Mouse (Mus musculus): Measurements from ENCODE around the gene Usp5. TPM values are rescaled to one million over a fixed set of nuclear protein-coding genes. Genes with fewer than 3 reads are reported as not detected.

Usp5 gene
- polyA plus RNA-seq, 1 experiment from 2014 or later: 163 TPM

GRCm38 (mm10) chr6:124779222-124779983, 49.9 kb downstream of the Usp5 start, which contains the start of gene Lrrc23:
Gene Lrrc23, minus strand, starts transcription at chr6:124779727.
- WGBS: 3% methylated on average over 23 of the region's 23 CpGs
- H3K36me3 ChIP-seq: no peaks in the 10 kb centered on the region
- peak within 1 kb of the TSS; percentile 69 for H3K4me2 ChIP-seq
- ATAC-seq (ENCODE audit: insufficient number of reproducible peaks, insufficient read depth, low FRiP score, low TSS enrichment, low read depth): peak; percentile 46; the same call in 1 of the 2 replicates
- H3K9me3 ChIP-seq: no peaks in the 10 kb centered on the region
- peak within 1 kb of the TSS; percentile 40 for H3K4me3 ChIP-seq
- H3K27ac ChIP-seq: peak within 1 kb of the TSS; percentile 28; the same call in 1 of the 2 replicates
- peaks cover 23% of the 10 kb centered on the region for H3K4me1 ChIP-seq
- peaks cover 14% of the 10 kb centered on the region for H3K27me3 ChIP-seq
- H3K9ac ChIP-seq: peak within 1 kb of the TSS; percentile 58

DNA sequence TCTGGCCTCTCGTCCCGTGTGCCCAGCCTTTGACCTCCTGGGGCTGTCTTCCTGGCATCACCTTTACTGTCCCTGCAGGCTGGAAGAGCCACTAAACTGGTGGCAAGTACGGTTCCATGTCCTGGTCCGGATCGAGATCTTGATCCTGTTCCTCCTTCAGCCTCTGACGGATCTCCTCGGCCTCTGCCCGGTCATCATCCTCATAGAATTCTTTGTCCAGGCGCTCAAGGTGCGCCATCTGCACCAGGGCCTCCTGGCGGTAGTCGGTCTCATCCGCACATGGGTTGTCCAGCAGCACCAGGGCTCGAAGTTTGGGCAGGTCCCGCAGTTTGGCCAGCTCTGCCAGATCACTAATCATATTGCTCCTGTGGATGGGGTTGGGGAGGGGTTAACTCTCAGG, 58.8 kb downstream of the Usp5 start:
- Histone ChIP-seq H3K36me3 (0 out of 2 replicates have a peak, but pooled peaks cover 4% of the 10 kb centered on the region), H3K9ac (no peak overlapping the region), H3K4me2 (no peak overlapping the region), H3K9me3 (no peaks in the 10 kb centered on the region), H3K4me3 (no peak overlapping the region), H3K27me3 (peaks cover 16% of the 10 kb centered on the region), H3K4me1 (peaks cover 30% of the 10 kb centered on the region), H3K27ac (no peak overlapping the region)
- 90% methylated on average over 15 of the region's 15 CpGs for WGBS
- no peak for ATAC-seq (ENCODE audit: insufficient number of reproducible peaks, insufficient read depth, low FRiP score, low TSS enrichment, low read depth)

DNA sequence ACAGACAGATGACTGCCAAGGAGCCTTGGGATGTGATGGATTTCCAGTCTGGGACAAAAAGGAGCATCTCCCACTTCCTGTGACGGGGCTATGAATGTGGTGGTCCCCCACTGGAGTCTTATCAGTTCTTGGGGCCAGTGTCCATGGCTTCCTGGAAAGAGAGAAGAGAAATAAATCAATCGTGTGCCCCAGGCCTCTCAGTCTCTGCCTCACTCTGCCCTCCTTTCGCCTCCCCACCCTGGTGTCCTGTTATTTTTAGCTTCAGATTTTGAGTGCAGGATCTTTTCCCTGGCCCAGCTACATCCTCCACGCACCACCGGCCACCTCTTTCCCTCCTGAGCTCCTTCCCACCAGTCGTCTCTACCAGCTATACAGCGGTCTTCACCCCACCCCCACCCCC, 59.3 kb downstream of the Usp5 start:
- Histone ChIP-seq H3K4me2 (peak overlapping the region; percentile 92), H3K4me1 (peaks cover 30% of the 10 kb centered on the region), H3K9me3 (no peaks in the 10 kb centered on the region), H3K36me3 (0 out of 2 replicates have a peak, but pooled peaks cover 4% of the 10 kb centered on the region), H3K4me3 (peak overlapping the region; percentile 61), H3K9ac (peak overlapping the region; percentile 77), H3K27ac (no peak overlapping the region), H3K27me3 (peaks cover 16% of the 10 kb centered on the region)
- WGBS: 60% methylated on average over 7 of the region's 7 CpGs
- ATAC-seq (ENCODE audit: insufficient number of reproducible peaks, insufficient read depth, low FRiP score, low TSS enrichment, low read depth): no peak

- Histone ChIP-seq H3K4me1 (peaks cover 30% of the 10 kb centered on the region), H3K9ac (peak within 1 kb of the TSS; percentile 77), H3K9me3 (no peaks in the 10 kb centered on the region), H3K4me2 (peak within 1 kb of the TSS; percentile 92), H3K27ac (no peak within 1 kb of the TSS), H3K36me3 (0 out of 2 replicates have a peak, but pooled peaks cover 4% of the 10 kb centered on the region), H3K27me3 (peaks cover 16% of the 10 kb centered on the region), H3K4me3 (peak within 1 kb of the TSS; percentile 61)
- ATAC-seq (ENCODE audit: insufficient number of reproducible peaks, insufficient read depth, low FRiP score, low TSS enrichment, low read depth): peak; percentile 67; the same call in 1 of the 2 replicates
- under 1% methylated on average over 53 of the region's 54 CpGs for WGBS
Measured at GRCm38 (mm10) chr6:124769101-124769765, 60.1 kb downstream of the Usp5 start, which contains the start of gene Eno2. Gene Eno2, minus strand, starts transcription at chr6:124769673.

DNA sequence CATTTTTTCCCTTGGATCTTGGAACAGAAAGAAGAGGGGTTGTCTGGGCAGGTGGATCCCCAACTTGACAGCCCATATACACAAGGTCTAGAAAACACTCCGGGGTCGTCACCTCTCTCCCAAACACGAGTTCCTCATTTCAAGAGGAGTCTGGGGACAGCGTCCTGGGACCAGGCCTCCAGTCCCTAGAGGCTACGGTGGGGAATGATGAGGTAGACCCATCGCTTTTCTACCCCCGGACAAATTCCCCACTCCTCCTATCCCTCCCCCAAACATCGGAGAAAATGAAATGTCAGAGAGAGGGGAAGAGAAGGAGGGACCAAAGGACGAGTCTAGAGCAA, 60.6 kb downstream of the Usp5 start:
- H3K27me3 ChIP-seq: peaks cover 16% of the 10 kb centered on the region
- no peaks in the 10 kb centered on the region for H3K9me3 ChIP-seq
- peak overlapping the region; percentile 61 for H3K4me3 ChIP-seq
- no peak overlapping the region for H3K27ac ChIP-seq
- H3K4me1 ChIP-seq: peaks cover 30% of the 10 kb centered on the region
- ATAC-seq (ENCODE audit: insufficient number of reproducible peaks, insufficient read depth, low FRiP score, low TSS enrichment, low read depth): no peak
- WGBS: 4% methylated on average over 9 of the region's 9 CpGs
- peak overlapping the region; percentile 77 for H3K9ac ChIP-seq
- H3K4me2 ChIP-seq: peak overlapping the region; percentile 92
- 0 out of 2 replicates have a peak, but pooled peaks cover 4% of the 10 kb centered on the region for H3K36me3 ChIP-seq

- Histone ChIP-seq H3K27ac (no peak overlapping the region), H3K27me3 (peaks cover 16% of the 10 kb centered on the region), H3K9me3 (no peaks in the 10 kb centered on the region), H3K4me1 (peaks cover 30% of the 10 kb centered on the region), H3K36me3 (0 out of 2 replicates have a peak, but pooled peaks cover 4% of the 10 kb centered on the region), H3K9ac (peak overlapping the region; percentile 77), H3K4me2 (peak overlapping the region; percentile 92), H3K4me3 (peak overlapping the region; percentile 61)
- ATAC-seq (ENCODE audit: insufficient number of reproducible peaks, insufficient read depth, low FRiP score, low TSS enrichment, low read depth): no peak
- 22% methylated on average over 19 of the region's 19 CpGs for WGBS
Measured at GRCm38 (mm10) chr6:124767920-124768703, 61.2 kb downstream of the Usp5 start.

GRCm38 (mm10) chr6:124767536-124767919, 61.8 kb downstream of the Usp5 start:
- Histone ChIP-seq H3K36me3 (0 out of 2 replicates have a peak, but pooled peaks cover 4% of the 10 kb centered on the region), H3K27me3 (peaks cover 16% of the 10 kb centered on the region), H3K27ac (no peak overlapping the region), H3K4me3 (no peak overlapping the region; the same call in 1 of the 2 replicates), H3K4me1 (peaks cover 30% of the 10 kb centered on the region), H3K9me3 (no peaks in the 10 kb centered on the region), H3K9ac (peak overlapping the region; percentile 36; the same call in 1 of the 2 replicates), H3K4me2 (peak overlapping the region; percentile 92)
- WGBS: 33% methylated on average over 4 of the region's 4 CpGs
- no peak for ATAC-seq (ENCODE audit: insufficient number of reproducible peaks, insufficient read depth, low FRiP score, low TSS enrichment, low read depth)

DNA sequence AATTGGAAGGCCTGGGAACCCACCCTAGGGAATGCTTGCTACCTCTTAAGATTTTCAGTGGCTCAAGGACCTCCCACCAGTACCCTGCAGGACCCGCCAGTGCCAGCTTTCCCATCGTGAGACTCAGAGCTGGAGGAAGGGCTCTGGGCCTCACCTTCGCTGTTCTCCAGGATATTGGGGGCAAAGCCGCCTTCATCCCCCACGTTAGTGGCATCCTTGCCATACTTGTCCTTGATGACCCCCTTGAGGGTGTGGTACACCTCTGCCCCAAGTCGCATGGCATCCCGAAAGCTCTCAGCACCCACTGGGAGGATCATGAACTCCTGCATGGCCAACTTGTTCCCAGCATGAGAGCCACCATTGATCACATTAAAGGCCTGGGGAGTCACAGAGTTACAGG, 63.3 kb downstream of the Usp5 start:
- Histone ChIP-seq H3K27me3 (peaks cover 16% of the 10 kb centered on the region), H3K4me3 (no peak overlapping the region), H3K4me1 (peaks cover 30% of the 10 kb centered on the region), H3K9me3 (no peaks in the 10 kb centered on the region), H3K4me2 (no peak overlapping the region), H3K9ac (no peak overlapping the region), H3K36me3 (0 out of 2 replicates have a peak, but pooled peaks cover 4% of the 10 kb centered on the region), H3K27ac (no peak overlapping the region)
- ATAC-seq (ENCODE audit: insufficient number of reproducible peaks, insufficient read depth, low FRiP score, low TSS enrichment, low read depth): no peak
- 77% methylated on average over 7 of the region's 7 CpGs for WGBS

Other genes with a start within 250 kb of the Usp5 start
- gene C1s2, start 193.4 kb downstream of the Usp5 start, polyA plus RNA-seq (2015; fragmentation: Nextera tagmentation; extraction: Ambion mirVana): not detected in 2 replicates
- 52.0 and 59.3 TPM in 2 replicates for gene Lpcat3, start 166.5 kb downstream of the Usp5 start, polyA plus RNA-seq (2015; fragmentation: Nextera tagmentation; extraction: Ambion mirVana)
- gene Emg1, start 117.3 kb downstream of the Usp5 start, polyA plus RNA-seq (2015; fragmentation: Nextera tagmentation; extraction: Ambion mirVana): 199 and 214 TPM in 2 replicates
- 337 and 351 TPM in 2 replicates for gene Phb2, start 117.1 kb downstream of the Usp5 start, polyA plus RNA-seq (2015; fragmentation: Nextera tagmentation; extraction: Ambion mirVana)
- gene Ptpn6, start 90.8 kb downstream of the Usp5 start, polyA plus RNA-seq (2015; fragmentation: Nextera tagmentation; extraction: Ambion mirVana): 9.2 and 13.9 TPM in 2 replicates
- gene Grcc10, start 88.1 kb downstream of the Usp5 start, polyA plus RNA-seq (2015; fragmentation: Nextera tagmentation; extraction: Ambion mirVana): 487 and 605 TPM in 2 replicates
- gene Gm45234, start 73.5 kb downstream of the Usp5 start, polyA plus RNA-seq (2015; fragmentation: Nextera tagmentation; extraction: Ambion mirVana): 0.33 TPM in 1 of 2 replicates, not detected in the other
- 22.1 and 22.2 TPM in 2 replicates for gene Atn1, start 73.0 kb downstream of the Usp5 start, polyA plus RNA-seq (2015; fragmentation: Nextera tagmentation; extraction: Ambion mirVana)
- 10.7 and 10.9 TPM in 2 replicates for gene Eno2, start 59.8 kb downstream of the Usp5 start, polyA plus RNA-seq (2015; fragmentation: Nextera tagmentation; extraction: Ambion mirVana)
- gene Lrrc23, start 49.8 kb downstream of the Usp5 start, polyA plus RNA-seq (2015; fragmentation: Nextera tagmentation; extraction: Ambion mirVana): 0.97 and 1.3 TPM in 2 replicates
- gene Spsb2, start 20.8 kb downstream of the Usp5 start, polyA plus RNA-seq (2015; fragmentation: Nextera tagmentation; extraction: Ambion mirVana): 9.1 and 10.5 TPM in 2 replicates
- 710 and 723 TPM in 2 replicates for gene Tpi1, start 15.2 kb downstream of the Usp5 start, polyA plus RNA-seq (2015; fragmentation: Nextera tagmentation; extraction: Ambion mirVana)
- 142 and 184 TPM in 2 replicates for gene Cdca3, start 63 bp upstream of the Usp5 start, polyA plus RNA-seq (2015; fragmentation: Nextera tagmentation; extraction: Ambion mirVana)
- 0.25 and 0.52 TPM in 2 replicates for gene Gnb3, start 10.8 kb upstream of the Usp5 start, polyA plus RNA-seq (2015; fragmentation: Nextera tagmentation; extraction: Ambion mirVana)
- 60.5 and 60.8 TPM in 2 replicates for gene P3h3, start 28.3 kb upstream of the Usp5 start, polyA plus RNA-seq (2015; fragmentation: Nextera tagmentation; extraction: Ambion mirVana)
- gene Gpr162, start 34.5 kb upstream of the Usp5 start, polyA plus RNA-seq (2015; fragmentation: Nextera tagmentation; extraction: Ambion mirVana): 2.0 and 2.4 TPM in 2 replicates
- gene Cd4, start 58.7 kb upstream of the Usp5 start, polyA plus RNA-seq (2015; fragmentation: Nextera tagmentation; extraction: Ambion mirVana): 0.37 TPM in 1 of 2 replicates, not detected in the other
- gene Lag3, start 82.2 kb upstream of the Usp5 start, polyA plus RNA-seq (2015; fragmentation: Nextera tagmentation; extraction: Ambion mirVana): 2.9 and 3.7 TPM in 2 replicates
- 327 and 349 TPM in 2 replicates for gene Ptms, start 90.6 kb upstream of the Usp5 start, polyA plus RNA-seq (2015; fragmentation: Nextera tagmentation; extraction: Ambion mirVana)
- 342 and 360 TPM in 2 replicates for gene Mlf2, start 101.9 kb upstream of the Usp5 start, polyA plus RNA-seq (2015; fragmentation: Nextera tagmentation; extraction: Ambion mirVana)
- 124 and 138 TPM in 2 replicates for gene Cops7a, start 136.1 kb upstream of the Usp5 start, polyA plus RNA-seq (2015; fragmentation: Nextera tagmentation; extraction: Ambion mirVana)
- 10.0 TPM in 2 replicates for gene Pianp, start 167.2 kb upstream of the Usp5 start, polyA plus RNA-seq (2015; fragmentation: Nextera tagmentation; extraction: Ambion mirVana)
- gene Zfp384, start 179.7 kb upstream of the Usp5 start, polyA plus RNA-seq (2015; fragmentation: Nextera tagmentation; extraction: Ambion mirVana): 19.9 and 23.5 TPM in 2 replicates
- gene Ing4, start 210.3 kb upstream of the Usp5 start, polyA plus RNA-seq (2015; fragmentation: Nextera tagmentation; extraction: Ambion mirVana): 164 and 187 TPM in 2 replicates
- 21.7 and 22.7 TPM in 2 replicates for gene Acrbp, start 220.2 kb upstream of the Usp5 start, polyA plus RNA-seq (2015; fragmentation: Nextera tagmentation; extraction: Ambion mirVana)
- 0.59 and 0.97 TPM in 2 replicates for gene Lpar5, start 238.4 kb upstream of the Usp5 start, polyA plus RNA-seq (2015; fragmentation: Nextera tagmentation; extraction: Ambion mirVana)